Mouse (Mus musculus) lung, adult 2 months (tissue): ENCODE measurements at regions not wholly inside any gene's neighbourhood (a gene's known extent, or its start where the extent isn't known, plus 50 kb on each side); places are given as distances from the start of the nearest gene placed in this dataset.

ENCODE experiments used
- DNase-seq: peaks from one replicate; pipeline ENCODE4 v3.0.0; 2022
- H3K4me1 ChIP-seq: fragments of 200-500 bp; 2 replicates; pipeline ENCODE4 v1.6.1; 2011; ENCODE audit warnings: low read length; ENCODE audit not compliant: control insufficient read depth, insufficient read depth
- H3K4me3 ChIP-seq: fragments of 200-500 bp; replicated peaks from 2 replicates; pipeline ENCODE3; 2011; ENCODE audit warnings: low read depth, mild to moderate bottlenecking, control low read depth, low read length; ENCODE audit errors: extremely low read depth
- CTCF ChIP-seq: fragments of 200-500 bp; IDR thresholded peaks from 2 replicates; pipeline ENCODE4 v1.5.1; 2011; ENCODE audit warnings: mild to moderate bottlenecking, low read length, control low read depth; ENCODE audit not compliant: insufficient read depth
- POLR2A ChIP-seq: fragments of 200-500 bp; IDR thresholded peaks from 2 replicates; pipeline ENCODE4 v1.6.1; 2011; ENCODE audit warnings: low read depth, mild to moderate bottlenecking, control low read depth, low read length, borderline replicate concordance; ENCODE audit errors: extremely low read depth
- WGBS: fragments of 180-500 bp; shearing (Covaris S2); methylation state at CpG from one replicate; pipeline ENCODE4 v1.1.7; 2018; 5-methylcytosine and 5-hydroxymethylcytosine counted together

DNA sequence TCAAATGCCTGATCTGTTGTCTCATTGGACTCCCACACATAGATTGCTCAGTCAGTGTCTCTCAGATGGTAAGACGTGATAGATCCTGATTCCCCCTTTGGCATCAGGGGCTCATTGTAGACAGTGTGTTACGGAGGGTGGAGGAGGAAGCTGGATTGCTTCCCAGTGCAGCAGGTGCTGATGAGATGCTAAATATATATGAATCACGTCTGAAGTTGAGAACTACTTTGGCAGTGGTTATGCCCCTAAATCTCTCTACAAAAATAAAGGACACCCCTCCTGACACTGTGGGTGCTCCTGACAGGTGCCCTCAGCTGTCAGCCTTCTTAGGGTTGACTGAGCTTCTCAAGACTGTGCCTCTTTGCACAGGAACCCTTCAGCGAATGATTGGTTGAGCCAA, 299.1 kb upstream of the Rora start:
- Histone ChIP-seq H3K4me1 (no peaks in the 10 kb centered on the region), H3K4me3 (no peak overlapping the region)
- no peak for DNase-seq
- 60% methylated on average over 4 of the region's 4 CpGs for WGBS
- no peak for TF ChIP-seq CTCF
- TF ChIP-seq POLR2A, result no peak

DNA sequence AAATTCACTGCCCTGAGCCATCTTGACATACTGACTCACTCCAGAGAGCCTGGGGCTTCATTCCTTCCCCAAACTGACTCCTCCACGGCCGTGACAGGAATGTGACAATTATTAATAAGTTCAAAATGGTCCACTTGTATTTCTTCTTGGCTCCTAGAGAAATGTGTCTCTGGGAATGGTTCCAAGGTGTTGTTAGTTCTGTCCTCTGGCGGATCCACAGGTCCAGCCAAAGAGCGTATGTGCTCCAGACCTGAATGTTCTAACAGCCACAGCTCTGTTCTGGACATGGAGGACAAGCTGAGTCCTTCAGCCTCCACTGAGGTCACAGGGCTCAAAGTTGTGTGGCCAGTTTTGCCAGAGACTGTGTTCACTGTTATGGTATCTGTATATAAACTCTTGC, 297.5 kb upstream of the Rora start:
- Histone ChIP-seq H3K4me1 (no peaks in the 10 kb centered on the region), H3K4me3 (no peak overlapping the region)
- 60% methylated on average over 4 of the region's 4 CpGs for WGBS
- no peak for DNase-seq
- no peak for TF ChIP-seq CTCF
- TF ChIP-seq POLR2A, result no peak

DNA sequence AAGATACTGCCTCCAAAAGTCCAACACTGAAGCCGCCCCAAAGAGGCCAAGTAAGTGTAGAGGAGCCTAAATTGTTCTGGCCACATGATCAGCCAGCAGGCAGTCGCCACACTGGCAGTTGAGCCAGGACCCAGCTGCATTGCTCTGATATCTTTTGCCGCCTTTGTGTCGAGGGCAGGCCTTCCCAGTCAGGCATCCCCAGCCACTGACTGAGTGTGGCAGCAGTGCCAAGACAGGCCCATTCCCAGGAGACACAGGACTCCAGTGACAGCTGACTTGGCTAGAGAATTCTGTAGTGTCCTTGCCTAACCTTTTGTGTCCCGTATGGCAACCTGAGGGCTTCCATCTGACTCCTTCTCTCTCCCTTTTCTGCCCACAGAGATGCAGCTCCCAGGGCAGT, 296.4 kb upstream of the Rora start:
- no peak for TF ChIP-seq CTCF
- no peak for TF ChIP-seq POLR2A
- 57% methylated on average over 5 of the region's 5 CpGs for WGBS
- Histone ChIP-seq H3K4me3 (no peak overlapping the region), H3K4me1 (no peaks in the 10 kb centered on the region)
- DNase-seq, result no peak

DNA sequence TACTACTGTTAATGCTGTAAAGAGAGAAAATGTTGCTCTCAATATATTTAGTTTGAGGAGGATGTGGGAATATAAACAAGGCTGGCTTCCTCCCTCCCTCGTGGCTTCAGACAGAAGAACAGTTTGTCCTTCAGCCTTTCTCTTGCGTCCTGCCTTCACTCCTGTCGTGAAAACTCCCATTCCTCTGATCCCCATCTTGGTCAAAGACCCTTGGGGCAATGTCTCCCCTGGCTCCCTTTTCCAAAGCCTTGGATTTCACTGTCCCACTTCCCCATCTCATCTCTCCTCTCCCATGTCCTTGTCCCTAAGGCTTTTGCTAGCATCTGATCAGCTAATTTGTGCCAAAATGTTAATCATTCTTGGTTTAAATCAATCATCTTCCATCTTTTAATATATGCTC, 286.6 kb upstream of the Rora start:
- DNase-seq, result no peak
- no peak for TF ChIP-seq POLR2A
- TF ChIP-seq CTCF, result no peak
- H3K4me3 ChIP-seq, result no peak overlapping the region
- 29% methylated on average over 3 of the region's 3 CpGs for WGBS
- H3K4me1 ChIP-seq, result no peaks in the 10 kb centered on the region

DNA sequence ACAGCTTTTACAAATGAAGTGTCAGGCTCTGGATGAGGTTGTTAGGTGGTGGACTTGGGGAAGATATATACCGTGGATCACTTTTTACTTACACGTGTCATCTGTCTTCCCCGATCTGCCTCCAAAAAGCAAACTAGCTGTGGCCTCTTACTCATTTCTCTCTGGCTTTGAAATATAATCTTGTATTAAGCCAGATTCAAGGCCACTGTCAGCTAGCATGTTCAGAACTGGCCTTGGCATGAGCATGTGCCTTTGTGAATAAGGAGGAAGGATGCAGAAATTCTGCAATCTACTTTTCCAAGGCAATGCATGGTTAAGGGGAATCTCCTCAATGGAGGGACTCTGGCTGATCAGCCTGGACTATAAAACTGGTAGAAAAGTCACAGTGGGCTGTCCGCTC, 286.0 kb upstream of the Rora start:
- H3K4me3 ChIP-seq, result no peak overlapping the region
- H3K4me1 ChIP-seq, result no peaks in the 10 kb centered on the region
- WGBS, result 94% methylated on average over 4 of the region's 4 CpGs
- TF ChIP-seq POLR2A (no peak), CTCF (no peak)
- DNase-seq, result no peak

DNA sequence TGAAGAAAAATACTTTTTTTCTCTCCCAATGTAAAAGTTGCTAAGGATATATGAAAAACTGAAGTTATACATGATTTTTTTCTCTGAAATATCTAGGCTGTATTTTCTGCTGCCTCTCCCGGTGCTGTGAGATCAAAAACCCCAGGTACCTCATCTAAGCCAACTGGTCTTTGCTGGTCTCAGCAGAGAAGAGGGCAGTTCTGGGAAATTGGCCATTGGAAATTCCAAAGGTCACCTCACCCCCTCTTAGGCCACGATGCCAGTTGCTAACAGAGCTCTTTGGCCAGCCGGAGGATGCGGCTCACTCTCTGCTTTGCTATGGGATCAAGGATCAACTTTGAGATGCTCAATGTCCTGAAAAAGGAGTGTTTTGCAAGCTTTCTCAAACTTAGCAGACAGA, 280.9 kb upstream of the Rora start:
- Histone ChIP-seq H3K4me1 (no peaks in the 10 kb centered on the region), H3K4me3 (no peak overlapping the region)
- no peak for DNase-seq
- TF ChIP-seq CTCF (no peak), POLR2A (no peak)
- 75% methylated on average over 4 of the region's 4 CpGs for WGBS

DNA sequence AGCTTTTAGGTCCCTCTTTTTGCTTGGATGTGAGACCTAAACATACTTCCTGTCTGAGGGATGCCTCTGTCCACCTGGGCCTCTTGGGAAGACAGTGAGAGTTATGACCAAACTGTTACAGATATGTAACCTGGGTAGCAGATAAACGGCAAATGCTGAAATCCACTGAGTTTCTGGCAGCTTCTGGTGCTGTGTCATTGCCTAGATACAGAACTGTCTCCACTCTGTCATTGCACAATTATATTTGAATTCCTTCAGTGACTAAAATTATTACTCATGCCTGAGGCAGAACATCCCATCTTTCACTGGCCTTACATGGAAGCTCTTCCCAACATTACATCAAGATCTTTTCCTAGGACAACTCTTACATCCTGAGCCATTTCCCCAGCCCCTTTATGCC, 277.4 kb upstream of the Rora start:
- no peak for TF ChIP-seq CTCF
- TF ChIP-seq POLR2A, result no peak
- DNase-seq, result no peak
- 67% methylated on average over 1 of the region's 1 CpGs for WGBS
- Histone ChIP-seq H3K4me3 (no peak overlapping the region), H3K4me1 (no peaks in the 10 kb centered on the region)

DNA sequence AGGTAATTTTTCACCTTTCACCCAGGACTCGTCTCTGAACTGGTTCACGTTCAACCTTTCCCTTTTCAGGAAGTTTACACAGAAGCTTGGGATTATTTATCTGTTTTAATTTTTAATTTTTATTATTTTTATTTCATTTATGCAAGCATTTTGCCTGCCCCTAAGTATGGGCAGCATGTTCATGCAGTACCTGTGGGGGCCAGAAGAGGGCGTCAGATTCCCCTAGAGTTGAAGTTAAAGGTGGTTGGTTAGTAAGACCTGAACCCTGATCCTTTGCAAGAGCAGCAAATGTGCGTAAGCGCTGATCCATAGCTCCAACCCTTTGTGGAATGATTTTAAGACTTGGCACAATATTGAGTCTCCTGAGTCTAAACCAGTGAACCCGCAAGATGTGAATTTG, 271.7 kb upstream of the Rora start:
- 79% methylated on average over 6 of the region's 6 CpGs for WGBS
- Histone ChIP-seq H3K4me1 (no peaks in the 10 kb centered on the region), H3K4me3 (no peak overlapping the region)
- no peak for DNase-seq
- TF ChIP-seq POLR2A (no peak), CTCF (no peak)

DNA sequence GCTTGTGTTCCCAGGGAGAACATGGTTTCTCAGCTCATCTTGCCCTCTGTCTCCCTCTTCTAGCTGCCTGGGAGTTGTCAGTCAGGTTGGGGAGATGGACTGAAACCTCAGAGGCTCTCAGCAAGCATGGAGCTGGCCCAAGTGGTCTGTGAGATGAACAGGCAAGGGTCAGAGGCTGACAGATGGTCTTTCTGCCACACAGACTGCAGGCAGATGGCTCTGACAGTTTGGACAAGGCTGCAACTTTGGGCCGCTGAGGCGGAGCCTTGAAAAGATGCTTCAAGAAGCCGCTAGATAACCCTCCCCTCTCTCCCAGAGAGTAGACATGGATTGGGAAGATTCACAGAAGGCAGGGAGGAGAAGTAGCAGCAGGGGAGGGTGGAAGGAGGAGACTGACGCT, 252.7 kb upstream of the Rora start:
- no peak for DNase-seq
- no peak overlapping the region for H3K4me3 ChIP-seq
- TF ChIP-seq CTCF (no peak), POLR2A (no peak)
- 63% methylated on average over 4 of the region's 4 CpGs for WGBS
- no peaks in the 10 kb centered on the region for H3K4me1 ChIP-seq

DNA sequence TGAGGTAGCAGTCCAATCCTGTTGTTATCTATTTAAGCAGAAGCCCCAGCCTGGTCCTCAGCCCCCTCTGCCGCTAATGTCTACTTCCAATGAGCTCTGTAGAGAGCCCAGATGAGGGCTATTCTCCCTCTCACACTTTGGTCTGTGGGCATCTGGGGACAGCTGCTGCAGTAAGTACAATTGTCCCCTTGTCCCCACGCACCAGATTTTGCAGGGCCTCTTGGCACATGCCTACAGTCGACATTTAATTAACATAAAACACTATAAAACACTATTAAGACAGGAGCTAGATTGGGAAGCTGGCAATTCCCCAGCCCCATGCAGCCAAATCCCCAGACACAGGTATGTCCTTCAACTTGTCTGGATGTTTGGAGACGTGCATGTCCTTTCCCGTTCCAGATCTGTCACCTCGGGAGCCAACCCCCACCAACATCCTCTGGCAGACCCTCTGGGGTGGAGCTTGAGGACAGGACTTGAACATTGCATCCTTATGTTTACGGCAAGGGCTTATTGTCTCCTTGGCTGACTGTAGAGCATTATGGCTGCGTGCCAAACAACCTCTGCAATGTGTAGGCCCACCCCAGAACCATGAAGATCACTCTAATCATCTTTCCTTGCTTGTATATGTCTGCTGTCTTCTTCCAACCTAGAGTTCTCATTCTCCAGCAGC, 251.3 kb upstream of the Rora start:
- no peak for DNase-seq
- WGBS, result 58% methylated on average over 8 of the region's 8 CpGs
- H3K4me3 ChIP-seq, result no peak overlapping the region
- H3K4me1 ChIP-seq, result no peaks in the 10 kb centered on the region
- no peak for TF ChIP-seq CTCF
- TF ChIP-seq POLR2A, result no peak

DNA sequence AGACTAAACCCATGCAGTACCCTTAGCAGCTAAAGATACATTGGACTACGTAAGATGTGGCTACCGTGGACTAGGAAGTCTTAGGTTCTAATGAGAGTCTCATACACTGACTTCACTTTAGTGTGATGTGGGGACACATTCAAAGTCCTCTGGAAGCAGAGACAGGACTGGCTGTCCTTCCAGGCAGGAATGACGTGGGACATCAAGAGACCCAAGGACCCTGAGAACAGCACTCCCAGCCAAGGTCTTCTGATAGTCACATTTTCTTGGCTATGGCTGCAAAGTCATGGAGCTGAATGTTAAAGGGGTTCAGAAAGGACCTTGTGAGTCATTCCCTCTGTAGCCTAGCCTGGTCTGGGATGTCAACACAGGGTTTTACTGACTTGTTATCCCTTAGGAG, 250.6 kb upstream of the Rora start:
- no peak for TF ChIP-seq CTCF
- TF ChIP-seq POLR2A, result no peak
- no peaks in the 10 kb centered on the region for H3K4me1 ChIP-seq
- WGBS, result 92% methylated on average over 3 of the region's 3 CpGs
- H3K4me3 ChIP-seq, result no peak overlapping the region
- DNase-seq, result no peak

DNA sequence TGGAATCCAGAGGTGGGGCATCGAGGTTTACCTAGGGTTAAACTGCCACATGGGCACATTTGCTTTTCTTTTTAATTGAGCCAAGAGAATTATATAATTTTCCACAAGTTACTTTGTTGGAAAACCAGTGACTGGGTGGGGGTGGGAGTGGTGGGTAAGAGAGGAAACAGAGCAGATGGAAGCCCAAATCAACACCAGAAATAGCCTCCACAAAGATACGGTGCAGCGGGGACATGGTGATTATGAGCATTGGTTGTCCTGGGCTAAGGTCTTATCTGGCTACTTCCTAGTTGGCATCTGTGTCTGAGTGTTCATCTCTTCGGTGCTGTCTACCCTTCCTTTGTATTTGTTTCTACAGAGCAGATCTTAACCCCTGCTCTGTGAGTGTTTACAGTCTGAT, 250.1 kb upstream of the Rora start:
- DNase-seq, result no peak
- TF ChIP-seq POLR2A (no peak), CTCF (no peak)
- Histone ChIP-seq H3K4me3 (no peak overlapping the region), H3K4me1 (no peaks in the 10 kb centered on the region)
- WGBS, result 71% methylated on average over 4 of the region's 4 CpGs
